Mouse (Mus musculus) myocyte (in vitro differentiated cells): ENCODE results near the gene Hnrnpd.

Experiments used
- E2F4 ChIP-seq: IDR thresholded peaks from one replicate; pipeline ENCODE4 v1.6.1; 2011; ENCODE audit warnings: mild to moderate bottlenecking, control low read depth, moderate library complexity; ENCODE audit not compliant: insufficient read depth
- MYOD1 ChIP-seq, 3 experiments: IDR thresholded peaks; one replicate each; pipeline ENCODE4 v1.6.1; 2011; ENCODE audit warnings: control low read depth in 2 of 3, low read depth in 2 of 3, mild to moderate bottlenecking in 2 of 3, moderate library complexity in 1 of 3; ENCODE audit not compliant: insufficient read length in 2 of 3, control insufficient read depth in 1 of 3
- POLR2A ChIP-seq: IDR thresholded peaks from one replicate; pipeline ENCODE4 v1.6.1; 2011; ENCODE audit warnings: low read depth, mild to moderate bottlenecking, control low read depth, moderate library complexity; ENCODE audit not compliant: insufficient read length
- USF1 ChIP-seq: IDR thresholded peaks from one replicate; pipeline ENCODE4 v1.6.1; 2011; ENCODE audit warnings: low read depth, mild to moderate bottlenecking, control low read depth, moderate library complexity

DNA sequence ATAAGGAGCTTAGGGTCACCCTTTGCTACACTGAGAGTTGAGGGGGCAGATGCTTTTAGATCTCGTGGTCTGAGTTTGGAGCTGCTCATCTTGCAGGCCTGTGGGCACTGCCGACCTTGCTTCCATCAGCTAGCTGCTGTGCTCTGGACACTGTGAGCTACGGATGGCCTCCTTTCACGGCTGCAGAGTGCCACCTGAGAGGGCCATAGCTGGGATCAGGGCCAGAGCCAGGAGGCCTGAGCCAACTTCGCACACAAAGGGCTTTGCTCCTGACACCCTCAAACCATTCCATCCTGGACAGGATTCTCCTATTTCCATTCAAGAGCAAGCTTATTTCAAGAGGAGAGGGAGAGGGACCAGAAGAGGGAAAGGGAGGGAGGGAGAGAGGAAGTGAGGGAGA is 45.7 kb upstream of the Hnrnpd start:
- no peak for TF ChIP-seq POLR2A
- TF ChIP-seq MYOD1 (IDR thresholded peaks at IDR 0.05; ENCODE audit: control insufficient read depth in 1 of 3, insufficient read length in 2 of 3, low read depth in 2 of 3): no peak
- TF ChIP-seq E2F4: no peak
- no peak for TF ChIP-seq USF1
